Mouse (Mus musculus): Measurements from ENCODE around the gene Ptn. TPM values are rescaled to one million over a fixed set of nuclear protein-coding genes. Genes with fewer than 3 reads are reported as not detected.
"Not testable (repeated sequence)": the region's sequence is repeated elsewhere in the genome, so short reads cannot be mapped to it uniquely, and the experiment has no call there.

Gene Ptn
- polyA plus RNA-seq, 1 experiment, result 2.9 TPM

DNA sequence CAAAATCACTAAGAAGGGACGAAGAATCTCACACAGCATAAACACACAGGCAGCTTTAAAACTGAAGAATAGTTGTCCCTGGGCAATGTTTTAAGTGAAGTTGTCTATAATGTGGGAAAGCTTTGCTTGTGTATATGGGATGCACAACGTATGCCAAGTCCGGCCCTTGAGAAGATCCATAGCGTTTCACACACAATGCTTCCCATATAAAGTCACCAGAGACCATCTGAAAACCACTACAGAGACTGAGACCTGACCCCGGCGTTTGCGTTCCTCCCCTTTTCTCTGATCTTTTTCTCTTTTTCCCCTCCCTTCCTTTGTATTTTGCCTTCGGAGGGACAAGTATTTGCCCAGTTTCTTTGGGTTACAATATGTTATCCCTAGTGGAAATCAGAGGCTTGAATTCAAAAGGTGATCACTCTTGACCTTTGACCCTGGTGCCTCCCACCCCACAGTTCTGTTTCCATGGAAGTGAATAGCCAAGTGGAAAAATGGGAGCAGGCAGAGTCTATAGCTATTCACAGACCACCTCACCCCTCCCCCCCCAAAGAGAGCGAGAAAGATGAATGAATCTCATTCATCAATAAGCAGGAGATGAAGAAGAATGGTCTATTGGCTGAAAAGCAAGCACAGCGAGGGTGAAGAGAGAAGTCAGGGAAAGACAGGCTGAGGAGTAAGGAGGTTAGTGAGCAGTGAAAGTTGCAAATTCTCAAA, 34.2 kb downstream of the Ptn start:
- no peak for DNase-seq (ENCODE audit: low read depth, low spot score)
- WGBS, result 72% methylated on average over 10 of the region's 10 CpGs

DNA sequence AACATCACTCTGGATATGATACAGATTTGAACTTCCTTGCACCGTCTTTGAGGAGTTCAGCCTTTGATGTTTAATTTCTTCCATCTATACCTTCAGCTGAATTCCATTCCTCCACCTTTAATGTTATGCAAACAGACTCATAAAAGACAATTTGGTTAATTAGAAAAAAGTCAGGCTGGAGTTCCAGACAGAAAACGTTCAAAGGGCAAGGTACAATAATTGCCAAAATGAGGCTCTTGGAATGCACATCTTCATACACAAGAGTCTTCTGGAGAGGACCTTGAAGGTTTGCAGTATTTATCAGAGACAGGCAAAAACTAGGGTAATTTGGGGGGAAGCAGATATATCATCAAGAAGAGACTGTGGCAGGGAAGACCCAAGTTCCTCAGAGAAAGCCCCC, 37.5 kb downstream of the Ptn start:
- no peak for DNase-seq (ENCODE audit: low read depth, low spot score)
- 49% methylated on average over 2 of the region's 2 CpGs for WGBS

- WGBS, result 72% methylated on average over 3 of the region's 3 CpGs
- no peak for DNase-seq (ENCODE audit: low read depth, low spot score)
Observed at GRCm38 (mm10) chr6:36769012-36769411, 41.0 kb downstream of the Ptn start.

DNA sequence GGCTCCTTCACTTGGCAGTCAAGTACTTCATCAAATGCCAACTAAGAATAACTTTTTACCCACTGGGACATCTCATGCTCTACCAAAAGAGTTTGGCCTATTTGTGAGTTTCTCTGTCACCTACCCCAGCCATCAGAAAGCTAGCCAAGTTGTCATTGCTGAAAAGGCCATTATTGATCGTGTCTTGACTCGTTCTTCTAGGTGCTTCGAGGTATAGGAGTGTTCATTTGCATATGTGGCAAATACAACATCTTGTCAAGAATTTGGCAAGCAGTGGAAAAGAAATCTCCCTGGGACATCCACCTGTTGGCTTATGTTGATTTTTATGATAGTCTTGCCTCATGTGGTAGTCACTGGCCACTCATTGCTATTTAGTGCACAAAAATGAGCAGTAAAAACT, 43.1 kb downstream of the Ptn start:
- no peak for DNase-seq (ENCODE audit: low read depth, low spot score)
- 91% methylated on average over 3 of the region's 3 CpGs for WGBS

- 76% methylated on average over 10 of the region's 10 CpGs for WGBS
- no peak for DNase-seq (ENCODE audit: low read depth, low spot score)
Observed at GRCm38 (mm10) chr6:36755001-36755885, 54.8 kb downstream of the Ptn start.

- WGBS, result 70% methylated on average over 6 of the region's 6 CpGs
- no peak for DNase-seq (ENCODE audit: low read depth, low spot score)
Observed at GRCm38 (mm10) chr6:36752887-36753286, 57.1 kb downstream of the Ptn start.

DNA sequence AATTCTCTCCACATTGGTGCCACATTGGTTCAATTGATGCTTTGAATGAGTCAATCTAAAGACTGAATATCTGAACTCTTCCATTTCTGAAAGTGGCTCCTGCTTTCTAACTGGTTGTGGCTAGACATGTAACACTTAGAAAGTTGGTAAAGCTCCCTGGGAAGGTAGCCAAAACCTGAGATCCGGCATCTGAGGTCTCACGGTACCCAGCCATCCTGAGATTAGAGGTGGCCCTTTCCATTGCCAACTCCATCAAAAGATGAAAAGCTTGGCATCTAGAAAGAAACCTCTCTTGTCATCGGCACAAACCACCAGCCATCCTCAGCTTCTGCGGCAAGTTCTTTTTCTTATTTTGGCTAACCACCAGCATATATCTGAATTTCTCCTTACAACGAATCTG, 70.2 kb downstream of the Ptn start:
- no peak for DNase-seq (ENCODE audit: low read depth, low spot score)
- 87% methylated on average over 5 of the region's 5 CpGs for WGBS

GRCm38 (mm10) chr6:36736763-36737162, 73.3 kb downstream of the Ptn start:
- 83% methylated on average over 2 of the region's 2 CpGs for WGBS
- DNase-seq (ENCODE audit: low read depth, low spot score), result no peak

DNA sequence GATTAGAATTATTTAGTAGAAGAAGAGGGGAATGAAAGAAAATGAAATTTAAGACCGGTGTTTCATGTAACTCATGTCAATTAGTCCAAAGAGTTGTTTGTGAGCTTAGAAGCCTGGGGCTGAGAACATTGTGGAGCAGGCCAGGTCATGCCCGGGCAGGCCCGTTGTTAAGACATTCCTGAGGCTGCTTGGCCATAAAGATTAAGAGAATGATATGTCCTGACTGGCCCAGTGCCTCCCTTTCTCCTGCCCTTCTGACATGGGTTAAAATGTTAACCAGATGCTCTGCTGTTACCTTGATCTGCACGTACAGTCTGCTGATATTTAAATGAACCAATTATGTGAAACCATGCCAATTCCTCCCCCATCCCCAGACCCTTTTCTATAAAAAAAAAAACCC, 74.4 kb downstream of the Ptn start:
- WGBS, result 48% methylated on average over 4 of the region's 4 CpGs
- not testable (repeated sequence) for DNase-seq (ENCODE audit: low read depth, low spot score)

GRCm38 (mm10) chr6:36729811-36730210, 80.2 kb downstream of the Ptn start:
- DNase-seq (ENCODE audit: low read depth, low spot score), result not testable (repeated sequence)
- WGBS, result 96% methylated on average over 7 of the region's 7 CpGs

GRCm38 (mm10) chr6:36728079-36728478, 81.9 kb downstream of the Ptn start:
- 77% methylated on average over 7 of the region's 7 CpGs for WGBS
- DNase-seq (ENCODE audit: low read depth, low spot score), result no peak

GRCm38 (mm10) chr6:36725509-36726160, 84.4 kb downstream of the Ptn start:
- WGBS, result 71% methylated on average over 3 of the region's 3 CpGs
- no peak for DNase-seq (ENCODE audit: low read depth, low spot score)

- WGBS, result 62% methylated on average over 5 of the region's 5 CpGs
- DNase-seq (ENCODE audit: low read depth, low spot score), result no peak
Observed at GRCm38 (mm10) chr6:36722769-36723549, 87.1 kb downstream of the Ptn start.

DNA sequence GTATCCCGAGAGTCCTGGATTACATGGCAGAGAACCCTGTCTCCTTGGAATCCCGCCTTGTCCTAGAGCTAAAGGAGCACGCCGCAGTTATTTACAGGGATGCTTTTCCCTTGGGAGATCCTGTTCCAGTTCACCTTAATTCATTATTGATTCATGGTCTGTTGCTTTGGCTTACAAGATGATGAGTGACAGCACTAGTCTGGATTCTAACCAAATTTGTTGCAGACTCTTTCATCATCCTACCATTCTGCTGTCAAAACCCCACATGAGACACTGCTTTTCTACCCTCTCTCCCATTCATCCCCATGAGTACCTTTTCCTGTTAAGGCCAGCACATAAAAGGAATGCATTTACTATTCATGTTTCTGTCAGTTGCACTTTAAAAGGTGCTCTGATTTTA, 96.7 kb downstream of the Ptn start:
- 88% methylated on average over 4 of the region's 4 CpGs for WGBS
- DNase-seq (ENCODE audit: low read depth, low spot score), result no peak

DNA sequence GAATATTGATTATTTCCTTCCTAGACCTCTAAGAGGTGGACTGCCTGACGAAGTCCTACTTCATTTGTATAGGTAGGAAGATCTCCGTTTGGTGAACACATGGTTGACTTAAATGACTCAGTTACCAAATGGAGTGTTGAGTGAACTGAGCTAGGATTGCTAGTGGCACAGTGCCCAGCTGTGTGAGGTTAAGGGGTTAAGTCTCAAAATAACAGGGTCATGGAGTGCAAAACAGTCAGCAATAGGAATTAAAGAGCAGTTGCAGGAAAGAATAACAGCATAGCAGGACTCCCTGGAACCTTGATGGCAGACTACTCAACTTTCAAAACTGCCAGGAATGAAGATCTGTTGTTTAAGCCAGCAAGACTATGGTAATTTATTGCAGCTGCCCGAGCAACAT, 114.5 kb downstream of the Ptn start:
- 58% methylated on average over 3 of the region's 3 CpGs for WGBS
- DNase-seq (ENCODE audit: low read depth, low spot score), result no peak

DNA sequence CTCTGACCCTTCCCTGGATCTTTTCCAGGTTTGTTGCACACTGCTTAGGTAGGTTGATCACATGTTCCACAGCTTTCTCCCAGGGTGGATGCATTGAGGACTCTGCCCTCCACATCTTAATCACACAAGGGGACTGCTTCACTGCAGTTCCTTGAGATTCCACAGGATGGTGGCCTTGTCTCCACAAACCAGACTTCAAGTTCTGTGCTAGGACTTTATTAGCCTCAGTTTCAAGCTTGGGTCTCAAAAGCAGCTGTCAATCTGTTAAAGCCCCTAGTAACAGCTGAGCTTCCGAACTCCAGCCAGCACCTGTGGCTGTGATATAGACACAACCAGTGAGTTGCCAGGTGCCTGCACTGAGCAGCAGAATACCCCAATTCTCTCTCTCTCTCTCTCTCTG, 118.5 kb downstream of the Ptn start:
- DNase-seq (ENCODE audit: low read depth, low spot score), result no peak
- 24% methylated on average over 1 of the region's 1 CpGs for WGBS

GRCm38 (mm10) chr6:36690941-36691340, 119.1 kb downstream of the Ptn start:
- DNase-seq (ENCODE audit: low read depth, low spot score), result no peak

DNA sequence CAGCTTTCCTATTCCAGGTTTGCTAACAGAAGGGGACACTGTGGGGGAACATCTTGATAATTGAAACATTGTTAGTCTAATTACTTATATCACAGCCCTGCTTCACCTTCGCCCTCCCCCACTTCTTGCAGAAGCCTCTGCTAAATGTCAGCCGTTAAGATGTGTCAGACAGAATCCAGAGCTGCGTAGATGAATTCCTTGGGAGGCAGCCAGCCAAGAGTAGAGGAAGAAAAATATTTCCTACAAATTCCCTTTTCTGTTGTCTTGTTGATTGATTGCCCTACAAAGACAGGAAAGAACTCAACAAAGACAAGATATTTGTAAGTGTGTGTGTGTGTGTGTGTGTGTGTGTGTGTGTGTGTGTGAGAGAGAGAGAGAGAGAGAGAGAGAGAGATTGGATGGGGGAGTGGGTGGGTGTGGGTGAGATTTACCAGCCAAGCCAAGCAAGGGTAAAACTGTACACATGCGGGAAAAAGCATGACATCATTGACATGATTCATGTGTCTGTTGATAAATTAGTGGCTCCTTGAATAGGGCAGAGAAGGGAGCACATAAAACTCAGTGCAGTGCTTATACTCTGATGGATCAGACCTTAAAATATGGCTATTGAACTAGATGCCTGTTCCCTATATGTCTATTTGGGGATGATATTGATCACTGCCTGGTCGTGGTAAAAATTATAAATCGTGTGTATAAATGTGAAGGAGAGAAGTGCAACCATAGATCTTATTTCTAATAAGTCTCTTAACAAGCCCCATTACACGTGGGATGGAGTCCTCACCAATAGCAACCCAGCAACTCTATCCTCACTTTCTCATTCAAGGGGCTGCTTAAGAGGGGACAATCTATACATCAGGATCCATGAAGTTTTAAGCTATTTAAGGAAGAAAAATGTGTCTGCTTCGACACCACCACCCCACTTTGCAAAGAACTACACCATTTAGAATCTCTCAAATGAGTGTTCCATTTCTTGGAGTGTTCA, 133.0 kb downstream of the Ptn start:
- DNase-seq (ENCODE audit: low read depth, low spot score), result no peak
- WGBS, result 60% methylated on average over 8 of the region's 8 CpGs

More at GRCm38 (mm10) chr6:36690941-36691340, 119.1 kb downstream of the Ptn start:
- 81% methylated on average over 4 of the region's 4 CpGs for WGBS
